Mouse (Mus musculus): Measurements from ENCODE around the gene Ntn4.
"Not testable (repeated sequence)": the region's sequence is repeated elsewhere in the genome, so short reads cannot be mapped to it uniquely, and the experiment has no call there.

Gene Ntn4

GRCm38 (mm10) chr10:93683896-93684295, 43.4 kb downstream of the Ntn4 start:
- DNase-seq (ENCODE audit: low read depth, low spot score): no peak

DNA sequence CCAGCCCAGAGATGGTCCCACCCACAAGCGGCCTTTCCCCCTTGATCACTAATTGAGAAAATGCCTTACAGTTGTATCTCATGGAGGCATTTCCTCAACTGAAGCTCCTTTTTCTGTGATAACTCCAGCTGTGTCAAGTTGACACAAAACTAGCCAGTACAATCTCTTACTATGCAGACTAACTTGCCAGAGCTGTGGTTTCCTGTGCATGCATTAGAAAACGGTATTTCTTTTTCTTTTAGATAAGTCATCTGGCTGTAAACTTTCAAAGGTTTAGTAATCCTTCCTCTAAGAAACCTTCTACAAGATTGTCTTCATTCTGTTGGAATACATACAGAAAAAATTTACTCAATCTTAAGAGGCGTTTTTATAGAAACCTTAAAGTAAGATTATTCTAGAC, 44.9 kb downstream of the Ntn4 start:
- not testable (repeated sequence) for DNase-seq (ENCODE audit: low read depth, low spot score)

DNA sequence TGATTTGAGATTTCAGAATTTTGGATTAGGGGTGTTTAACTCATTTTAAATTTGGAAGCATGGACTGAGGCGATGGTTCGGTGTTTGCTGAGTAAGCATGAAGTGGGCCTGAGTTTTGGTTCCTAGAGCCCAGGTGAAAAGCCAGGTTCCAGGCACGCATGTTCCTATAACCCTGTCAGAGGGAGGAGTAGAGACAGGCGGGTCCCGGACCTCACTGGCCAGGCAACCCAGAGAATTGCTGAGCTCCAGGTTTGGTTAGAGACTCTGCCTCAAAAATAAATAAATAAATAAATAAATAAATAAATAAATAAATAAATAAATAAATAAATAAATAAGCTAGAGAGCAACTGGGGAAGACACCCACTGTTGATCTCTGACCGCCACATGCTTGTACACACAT, 46.1 kb downstream of the Ntn4 start:
- no peak for DNase-seq (ENCODE audit: low read depth, low spot score)

DNA sequence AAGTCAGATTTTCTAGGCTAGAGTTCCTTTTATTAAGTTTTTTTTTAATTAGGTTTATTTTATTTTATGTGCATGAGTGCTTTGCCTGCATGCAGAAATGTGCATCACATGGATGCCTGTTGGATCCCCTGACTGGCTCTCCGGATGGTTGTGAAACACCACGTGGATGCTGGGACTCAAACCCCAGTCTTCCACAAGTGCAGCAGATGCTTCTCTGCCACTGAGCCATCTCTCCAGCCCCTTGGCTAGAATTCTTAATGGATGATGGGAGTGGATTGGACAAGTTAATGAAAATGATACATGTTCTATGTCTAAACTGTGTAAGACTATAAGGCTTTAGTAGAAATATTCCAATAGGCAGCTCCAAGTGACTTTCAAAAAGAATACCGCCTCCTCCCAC, 47.3 kb downstream of the Ntn4 start:
- no peak for DNase-seq (ENCODE audit: low read depth, low spot score)

DNA sequence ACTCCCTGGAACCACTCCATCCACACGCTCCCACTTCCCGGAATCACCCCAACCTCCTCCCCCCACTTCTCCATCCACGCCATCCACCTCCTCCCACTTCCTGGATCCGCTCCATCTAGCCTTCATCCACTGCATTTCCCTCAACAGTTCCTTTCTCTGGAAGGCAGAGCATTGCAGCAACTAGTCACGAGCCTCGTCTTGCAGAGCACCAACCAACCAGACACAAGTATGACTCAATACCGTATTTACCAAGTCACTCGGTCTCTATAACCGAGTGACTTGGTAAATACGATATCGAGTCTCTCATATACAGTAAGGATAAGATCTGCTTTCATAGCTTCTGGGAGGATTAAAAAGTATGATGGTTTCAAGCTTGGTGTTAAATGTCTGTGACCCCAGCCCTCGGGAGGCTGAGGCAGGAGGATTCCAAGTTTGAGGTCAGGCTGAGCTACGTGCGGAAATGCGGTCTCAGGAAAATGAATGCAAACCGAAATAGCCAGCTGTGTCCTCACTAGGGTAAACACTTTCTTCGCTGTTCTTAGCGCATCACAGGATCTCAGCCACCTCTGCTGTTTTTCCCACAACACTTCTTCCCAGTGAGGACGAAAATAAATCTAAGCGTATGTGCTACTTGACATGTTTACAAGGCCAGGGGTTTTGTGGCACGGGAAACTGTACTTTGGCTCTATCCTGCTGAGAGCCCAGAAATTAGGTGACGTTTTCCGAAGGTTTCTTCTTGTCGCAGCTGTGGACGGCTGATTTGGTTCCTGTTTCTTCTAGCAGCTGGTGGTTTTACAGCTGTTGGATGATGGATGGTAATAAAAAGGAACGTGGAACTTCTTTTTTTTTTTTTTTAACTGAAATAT, 48.1 kb downstream of the Ntn4 start:
- peak; percentile 64 for DNase-seq (ENCODE audit: low read depth, low spot score)

GRCm38 (mm10) chr10:93691344-93691743, 50.9 kb downstream of the Ntn4 start:
- no peak for DNase-seq (ENCODE audit: low read depth, low spot score)

- no peak for DNase-seq (ENCODE audit: low read depth, low spot score)
Measured at GRCm38 (mm10) chr10:93695043-93695791, 54.7 kb downstream of the Ntn4 start.

DNA sequence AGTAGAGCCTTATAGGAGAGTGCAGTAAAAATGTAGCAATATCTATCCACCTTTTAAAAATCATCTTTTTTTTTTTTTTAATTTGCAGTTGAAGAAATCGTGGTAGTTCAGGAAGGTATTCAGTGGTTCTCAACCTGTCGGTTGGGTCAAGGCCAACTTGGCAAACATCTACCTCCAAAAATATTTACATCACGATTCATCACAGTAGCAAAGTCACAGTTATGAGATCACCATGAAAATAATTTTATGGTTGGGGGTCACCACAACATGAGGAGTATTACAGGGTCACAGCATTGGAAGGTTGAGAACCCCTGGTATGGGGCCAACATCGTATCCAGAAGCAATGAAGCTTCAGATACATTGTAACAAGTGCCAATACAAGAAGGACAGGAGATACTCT, 55.5 kb downstream of the Ntn4 start:
- no peak for DNase-seq (ENCODE audit: low read depth, low spot score)

GRCm38 (mm10) chr10:93697866-93698483, 57.5 kb downstream of the Ntn4 start:
- DNase-seq (ENCODE audit: low read depth, low spot score): no peak

DNA sequence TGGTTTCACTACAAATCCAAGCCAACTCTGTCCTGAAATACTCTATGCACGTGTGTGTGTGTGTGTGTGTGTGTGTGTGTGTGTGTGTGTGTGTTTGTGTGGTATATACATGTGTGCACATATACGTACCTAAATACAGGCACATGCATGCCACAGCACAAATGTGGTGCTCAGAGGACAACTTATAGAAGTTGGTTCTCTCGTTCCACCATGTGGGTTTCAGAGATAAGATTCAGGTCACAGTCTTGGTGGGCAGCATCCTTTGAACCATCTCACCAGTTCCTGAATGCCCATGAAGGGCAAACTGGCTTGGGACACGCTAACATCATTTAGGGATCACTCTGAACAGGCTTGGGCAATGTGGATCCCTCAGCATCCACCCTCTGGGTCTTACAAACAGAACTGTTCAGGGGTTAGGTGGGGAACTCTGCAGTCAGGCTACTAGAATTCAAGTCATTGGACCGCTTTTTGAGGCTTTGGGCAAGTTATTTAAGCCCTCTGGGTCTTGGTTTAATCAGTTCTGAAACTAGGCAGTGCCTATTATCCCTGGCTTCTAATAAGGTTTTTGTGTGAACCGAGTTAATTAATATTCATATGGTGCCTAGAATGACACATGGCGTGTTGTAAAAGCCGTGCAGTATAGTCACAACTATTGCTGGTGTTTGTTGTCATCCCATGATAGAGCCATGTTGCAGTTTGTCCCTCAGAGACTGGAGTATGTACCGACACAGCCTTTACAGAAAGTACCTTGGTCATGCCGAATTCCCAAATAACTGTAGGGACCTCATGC, 59.4 kb downstream of the Ntn4 start:
- DNase-seq (ENCODE audit: low read depth, low spot score): no peak

DNA sequence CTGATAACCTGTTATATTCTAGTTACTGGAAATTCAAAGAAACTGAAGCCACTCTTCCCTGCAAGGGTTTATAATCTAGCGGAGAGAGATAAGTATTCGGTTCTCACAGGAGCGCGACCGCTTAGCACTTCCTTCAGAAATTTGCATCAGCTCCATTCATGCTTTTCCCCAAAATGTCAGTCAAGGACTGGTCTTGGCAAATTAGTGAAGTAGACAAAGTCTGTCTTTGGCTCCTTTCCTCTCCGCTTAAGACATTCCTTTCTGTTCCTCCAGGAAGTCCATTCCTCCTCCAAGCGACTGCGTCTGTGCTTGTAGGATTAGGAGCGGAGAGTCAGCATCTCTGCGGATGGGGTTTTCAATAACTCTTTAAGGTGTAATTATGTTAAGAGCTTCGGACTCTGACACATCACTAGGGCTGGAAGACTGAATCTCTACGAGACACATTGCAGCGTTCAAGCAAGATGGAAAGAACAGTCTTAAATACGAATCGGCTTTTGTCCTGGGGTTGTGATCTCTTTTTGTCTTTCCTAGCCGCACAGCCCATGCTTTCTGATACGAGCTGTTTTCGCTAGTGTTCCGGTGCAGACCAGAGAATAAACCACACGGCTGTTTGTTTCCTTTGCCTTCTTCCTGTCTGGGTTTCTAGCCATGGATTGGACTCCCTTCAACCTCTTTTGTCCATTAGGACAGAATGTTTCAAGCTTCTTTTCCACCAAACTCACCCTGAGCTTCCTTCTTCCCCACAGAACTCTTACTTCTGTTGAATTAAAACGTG, 60.3 kb downstream of the Ntn4 start:
- no peak for DNase-seq (ENCODE audit: low read depth, low spot score)

DNA sequence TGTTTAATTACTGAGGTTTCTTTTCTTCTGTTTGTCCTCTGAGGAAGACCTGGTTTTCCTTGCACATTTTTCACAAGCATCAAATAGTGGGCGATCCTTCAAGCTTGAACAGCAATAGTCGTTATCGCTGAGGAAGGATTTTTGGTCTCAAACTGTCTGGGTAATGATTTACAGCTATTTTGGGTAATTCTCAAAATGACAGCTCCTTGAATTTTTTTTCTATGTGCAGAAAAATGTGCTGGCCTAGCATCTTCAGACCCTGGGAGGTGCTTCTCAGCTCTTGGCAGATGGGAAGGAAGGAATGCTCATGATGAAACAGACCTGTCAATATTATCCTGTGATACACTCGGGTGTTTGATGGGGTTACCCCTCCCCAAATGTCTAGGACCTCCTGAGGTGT, 63.5 kb downstream of the Ntn4 start:
- DNase-seq (ENCODE audit: low read depth, low spot score): no peak

DNA sequence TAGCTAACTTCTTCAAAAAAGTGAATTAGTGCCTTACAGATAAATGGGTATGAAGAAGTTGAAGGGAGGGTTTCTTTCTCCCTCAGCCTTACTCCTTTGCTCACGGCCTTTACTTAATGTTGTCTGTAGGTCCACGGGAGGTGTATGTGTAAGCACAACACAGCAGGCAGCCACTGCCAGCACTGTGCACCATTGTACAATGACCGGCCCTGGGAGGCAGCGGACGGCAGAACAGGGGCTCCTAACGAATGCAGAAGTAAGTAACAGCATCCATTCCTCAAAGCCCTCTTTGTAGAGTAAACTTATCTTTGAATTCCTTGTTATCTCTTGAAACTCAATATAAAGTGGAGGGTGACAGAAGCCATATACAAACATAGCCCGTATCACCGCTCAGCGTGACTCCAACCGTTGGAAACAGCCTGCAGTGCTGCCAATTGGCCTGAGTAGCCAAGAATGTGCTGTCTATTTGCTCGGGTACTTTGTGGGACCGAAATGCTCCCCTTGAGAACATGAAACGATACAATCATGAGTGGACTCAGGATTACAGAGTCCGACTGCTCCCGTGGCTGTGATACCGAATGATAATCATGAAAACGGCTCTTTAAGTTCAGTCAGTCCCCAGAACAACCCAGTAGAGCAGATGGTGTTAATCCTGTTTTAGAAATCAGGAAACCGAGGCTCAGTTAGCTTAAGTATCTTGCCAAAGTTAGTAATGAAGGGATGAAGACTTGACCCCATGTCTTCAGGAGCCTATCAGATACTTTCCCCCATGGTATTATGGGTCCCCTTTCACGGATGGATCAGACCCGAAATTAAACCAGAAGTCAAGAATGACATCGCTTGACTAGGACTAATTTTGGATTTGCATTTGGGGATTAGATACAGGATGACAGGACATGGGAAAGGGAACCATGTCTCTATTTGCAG, 66.9 kb downstream of the Ntn4 start:
- DNase-seq (ENCODE audit: low read depth, low spot score): no peak

- no peak for DNase-seq (ENCODE audit: low read depth, low spot score)
Measured at GRCm38 (mm10) chr10:93708076-93708473, 67.6 kb downstream of the Ntn4 start.

DNA sequence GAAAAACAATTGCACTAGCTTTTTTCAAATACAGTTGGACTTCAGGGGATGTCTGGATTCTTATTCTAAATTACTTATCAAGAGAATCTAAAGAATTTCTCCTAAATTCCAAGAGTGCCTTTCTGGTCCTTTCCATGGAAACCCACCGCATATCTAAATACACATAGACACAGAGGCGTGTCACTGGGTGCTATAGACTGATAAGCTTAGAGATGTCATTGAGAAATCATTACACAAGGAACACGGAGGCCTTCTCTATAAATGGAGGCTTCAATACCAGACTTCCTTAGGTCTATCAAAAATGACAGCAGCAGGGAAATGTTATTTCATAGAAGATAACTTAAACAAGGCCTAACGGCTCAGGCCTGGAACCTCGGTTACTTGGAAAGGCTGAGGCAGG, 68.0 kb downstream of the Ntn4 start:
- DNase-seq (ENCODE audit: low read depth, low spot score): no peak

DNA sequence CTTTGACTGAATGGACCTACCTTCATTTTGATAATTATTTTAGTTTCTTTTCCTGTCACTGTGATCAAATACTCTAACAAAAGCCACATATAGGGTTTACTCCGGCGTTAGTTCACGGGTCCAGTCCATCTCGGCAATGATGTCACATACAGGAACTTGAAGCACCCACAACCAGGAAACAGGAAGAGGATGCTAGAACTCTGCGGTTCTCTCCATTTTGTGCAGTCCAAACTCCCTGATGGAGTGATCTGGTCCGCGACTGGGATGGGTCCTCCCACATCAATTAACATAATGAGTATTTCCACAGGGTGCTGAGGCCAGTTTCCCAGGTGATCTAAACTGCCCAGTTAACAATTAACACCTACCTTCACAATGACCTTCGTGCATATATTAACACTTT, 69.1 kb downstream of the Ntn4 start:
- DNase-seq (ENCODE audit: low read depth, low spot score): no peak

- no peak for DNase-seq (ENCODE audit: low read depth, low spot score)
Measured at GRCm38 (mm10) chr10:93721625-93722337, 81.3 kb downstream of the Ntn4 start.

DNA sequence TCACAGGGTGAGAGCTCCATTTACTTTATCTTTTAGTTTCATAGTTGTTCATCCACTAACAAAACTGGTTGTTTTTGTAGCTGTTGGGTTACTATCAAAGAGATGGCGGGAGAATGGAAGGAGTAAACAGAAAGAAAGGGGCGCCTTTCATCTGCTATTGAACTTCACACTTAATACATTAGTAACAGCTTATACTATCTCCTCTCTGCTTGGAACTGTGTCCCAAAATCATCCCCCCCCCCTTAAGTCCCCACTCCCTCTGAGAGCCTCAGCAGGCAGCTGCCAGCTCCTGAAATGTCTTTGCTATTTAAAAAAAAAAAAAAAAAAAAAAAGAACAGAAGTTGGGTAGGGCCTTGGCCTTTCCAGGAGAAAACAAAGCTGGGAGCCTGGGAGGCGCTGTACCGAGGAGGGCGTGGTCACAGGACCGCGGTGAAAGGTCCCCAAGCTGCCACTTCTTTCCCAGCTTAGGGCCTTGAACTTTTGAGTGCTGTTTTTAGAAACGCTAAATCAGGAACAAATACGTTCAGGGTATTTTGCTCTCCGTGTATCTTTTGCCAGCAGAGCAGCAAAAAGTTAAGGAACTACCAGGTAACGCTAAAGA, 83.6 kb downstream of the Ntn4 start:
- no peak for DNase-seq (ENCODE audit: low read depth, low spot score)

DNA sequence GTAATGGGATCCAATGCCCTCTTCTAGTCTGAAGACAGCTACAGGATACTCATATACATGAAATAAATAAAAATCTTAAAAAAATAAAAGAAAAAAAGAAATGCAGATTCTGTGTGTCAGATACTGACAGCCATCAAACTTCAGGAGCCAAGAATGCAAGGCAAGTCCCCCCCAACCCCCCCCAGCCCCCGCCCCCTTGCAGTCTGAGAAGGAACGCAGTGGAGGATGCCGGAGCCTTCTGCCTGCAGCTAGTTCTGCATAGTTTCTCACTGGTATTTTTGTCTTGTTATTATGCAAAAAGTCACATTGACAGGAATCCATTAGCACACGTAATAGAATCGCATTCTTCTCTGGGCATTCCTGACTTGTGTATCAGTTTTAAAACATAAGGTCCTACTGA, 87.7 kb downstream of the Ntn4 start:
- no peak for DNase-seq (ENCODE audit: low read depth, low spot score)
